Mouse (Mus musculus) heart, postnatal 0 days (tissue): ENCODE measurements around the gene Hhipl1.

Experiments used
- CTCF ChIP-seq: IDR thresholded peaks from 2 replicates; pipeline ENCODE4 v1.5.1; 2016; ENCODE audit warnings: antibody characterized with exemption, control low read depth, low read depth
- EP300 ChIP-seq: IDR thresholded peaks from 2 replicates; pipeline ENCODE4 v1.6.1; 2016; ENCODE audit warnings: antibody characterized with exemption, low read depth

DNA sequence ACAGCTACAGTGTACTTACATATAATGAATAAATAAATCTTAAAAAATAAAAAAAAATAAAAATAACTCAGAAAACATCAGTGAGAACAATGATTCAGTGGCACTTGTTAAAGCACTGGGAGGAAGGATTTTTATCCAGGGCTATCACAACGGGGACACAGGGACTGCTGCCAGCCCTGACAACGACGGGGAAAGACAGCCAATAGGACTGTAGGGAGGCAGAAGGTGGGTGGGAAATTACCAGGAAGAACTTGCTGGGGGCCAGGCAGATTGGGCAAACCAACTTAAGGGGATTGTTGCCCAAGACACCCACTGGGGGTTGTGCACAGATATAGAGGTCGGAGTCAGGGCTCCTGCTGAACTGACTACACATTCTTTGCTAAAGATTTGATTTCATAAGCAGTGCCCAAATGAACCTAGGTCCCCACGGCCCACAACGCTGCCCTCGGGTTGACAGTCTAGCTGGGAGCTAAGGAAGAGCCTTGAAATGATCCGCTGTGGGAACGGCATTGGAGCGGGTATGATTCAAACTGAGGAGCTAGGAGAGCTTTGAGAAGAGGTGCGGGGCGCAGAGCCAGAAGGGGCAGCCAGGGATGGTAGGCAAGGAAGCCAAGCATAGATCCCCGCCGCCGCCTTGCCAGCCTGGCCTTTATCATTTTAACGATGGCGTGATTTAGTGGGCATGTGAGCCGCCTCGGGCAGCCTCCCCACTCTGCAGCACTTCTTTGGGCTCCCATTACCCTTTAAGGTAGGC lies 17.8 kb upstream of the Hhipl1 start:
- no peak for TF ChIP-seq CTCF
- TF ChIP-seq EP300, result no peak
